Mouse (Mus musculus) cerebellum, adult 11-12 months (tissue): Measurements from ENCODE around the gene Cdk17.

Experiments used
- DNase-seq: peaks from one replicate; pipeline ENCODE4 v3.0.0; 2022

The Cdk17 gene

DNA sequence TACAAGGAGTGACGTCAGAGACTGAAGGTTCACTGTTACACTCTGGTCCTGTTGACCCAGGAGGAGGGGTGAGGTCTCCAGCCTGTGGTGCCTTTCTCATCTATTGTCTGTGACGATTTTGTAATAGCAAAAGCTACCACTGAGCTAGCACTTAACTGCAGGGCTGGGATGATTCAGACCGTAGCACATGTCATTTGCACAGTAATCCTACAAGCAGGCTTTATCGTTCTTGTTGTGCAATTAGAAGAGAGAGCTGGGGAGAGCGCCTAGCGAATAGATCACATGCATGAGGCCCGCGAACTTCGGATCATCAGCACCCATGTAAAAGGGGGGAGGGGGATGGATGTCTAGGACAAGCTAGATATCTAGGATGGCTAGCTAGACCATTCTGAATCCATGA, 105.2 kb downstream of the Cdk17 start:
- DNase-seq: no peak

- no peak for DNase-seq
These were observed 105.8 kb downstream of the Cdk17 start for GRCm38 (mm10) chr10:93266521-93266920.

DNA sequence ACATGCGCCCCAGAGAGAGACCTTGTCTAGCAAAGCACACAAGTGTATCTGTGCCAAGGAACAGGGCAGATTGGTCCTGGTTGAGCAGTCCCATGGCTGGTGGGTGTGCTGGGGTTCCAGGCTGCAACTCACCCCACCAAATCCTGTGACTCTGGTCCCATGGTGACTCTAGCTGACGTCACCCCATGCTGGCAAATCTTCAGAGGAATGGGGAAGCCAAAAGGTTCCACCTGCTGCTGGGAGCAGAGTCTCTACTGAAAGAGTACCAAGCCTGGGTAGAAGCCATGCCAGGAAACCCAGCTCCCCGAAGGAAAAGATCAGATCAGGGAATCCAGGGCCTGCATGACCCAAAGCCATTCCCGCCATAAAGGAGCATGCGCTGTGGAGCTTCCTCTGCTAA, 106.8 kb downstream of the Cdk17 start:
- no peak for DNase-seq

DNA sequence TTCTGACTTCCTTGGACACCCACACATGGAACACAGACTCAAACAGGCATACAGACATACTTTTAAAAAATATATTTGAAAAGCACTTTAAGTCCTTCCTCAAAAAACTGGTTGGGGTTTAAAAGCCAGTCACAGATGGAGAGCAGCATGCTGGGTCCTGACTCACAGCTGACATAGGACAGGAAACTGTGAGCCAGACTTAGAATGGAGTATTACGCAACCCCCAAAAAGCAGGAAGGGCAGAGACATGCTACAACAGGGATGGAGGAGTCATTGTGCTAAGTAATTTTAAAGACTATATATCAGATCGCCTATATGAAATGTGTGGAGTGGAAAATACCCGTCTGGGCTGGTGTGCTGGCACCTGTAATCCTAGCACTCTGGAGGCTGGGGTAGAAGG, 107.7 kb downstream of the Cdk17 start:
- no peak for DNase-seq

DNA sequence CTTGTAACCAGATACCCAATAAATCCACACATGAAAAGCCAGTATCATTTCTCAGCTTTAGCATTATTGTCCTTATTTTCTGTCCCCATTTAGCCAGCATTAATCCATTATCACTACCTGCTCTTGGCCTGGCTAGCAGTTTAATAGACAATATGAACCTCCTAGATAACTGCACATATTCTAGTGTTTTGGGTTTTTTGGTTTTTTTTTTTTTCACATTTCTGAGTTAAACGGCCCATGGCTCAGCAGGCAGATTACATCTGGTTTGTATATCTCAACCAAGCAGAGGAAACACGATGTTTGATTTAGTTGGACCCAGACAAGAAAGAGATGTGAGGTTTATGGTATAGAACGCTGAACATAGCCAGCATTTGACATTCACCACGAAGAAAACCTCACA, 109.1 kb downstream of the Cdk17 start:
- no peak for DNase-seq

GRCm38 (mm10) chr10:93270889-93271460, 110.3 kb downstream of the Cdk17 start:
- no peak for DNase-seq

DNA sequence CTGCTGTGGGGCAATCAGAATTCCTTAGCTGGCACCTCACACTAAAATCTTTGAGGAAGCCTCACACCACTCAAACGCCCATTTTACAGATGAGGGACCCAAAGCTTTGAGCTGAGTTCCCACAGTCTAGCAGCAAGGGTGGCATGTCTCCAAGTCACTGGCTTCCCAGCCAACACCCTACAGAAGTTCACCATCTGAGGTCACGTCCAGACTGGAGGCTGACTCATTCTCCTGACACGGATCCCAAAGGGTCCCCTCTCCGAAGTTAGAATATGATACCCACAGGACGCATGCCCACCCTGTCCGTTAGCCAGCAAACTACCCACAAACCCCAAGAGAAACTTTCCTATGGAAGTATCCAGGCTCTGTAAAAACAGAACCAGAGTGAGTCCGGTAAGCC, 111.2 kb downstream of the Cdk17 start:
- DNase-seq: no peak

- DNase-seq: no peak
These were observed 112.6 kb downstream of the Cdk17 start for GRCm38 (mm10) chr10:93272986-93273982.

DNA sequence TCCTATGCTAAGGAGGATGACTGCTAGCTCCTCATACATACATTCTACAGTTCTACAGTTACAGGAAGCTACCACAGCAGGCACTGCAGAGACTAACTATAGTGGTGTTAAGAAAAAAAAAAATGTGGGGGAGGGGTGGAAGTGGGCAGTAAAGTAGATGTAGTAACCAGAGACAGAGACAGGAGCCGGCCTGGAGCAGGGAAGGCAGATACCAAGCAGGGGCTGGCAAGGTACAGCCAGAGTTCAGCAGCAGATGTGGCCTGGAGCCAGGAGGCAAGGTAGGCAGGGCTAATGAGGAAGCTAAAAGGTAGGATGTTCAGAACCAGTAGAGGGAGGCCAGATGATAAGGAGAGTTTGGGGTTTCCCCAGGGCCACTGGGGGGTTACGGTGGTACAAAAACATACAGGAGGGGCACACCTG, 113.6 kb downstream of the Cdk17 start:
- DNase-seq: no peak

GRCm38 (mm10) chr10:93275212-93276136, 114.8 kb downstream of the Cdk17 start:
- DNase-seq: peak; percentile 97

DNA sequence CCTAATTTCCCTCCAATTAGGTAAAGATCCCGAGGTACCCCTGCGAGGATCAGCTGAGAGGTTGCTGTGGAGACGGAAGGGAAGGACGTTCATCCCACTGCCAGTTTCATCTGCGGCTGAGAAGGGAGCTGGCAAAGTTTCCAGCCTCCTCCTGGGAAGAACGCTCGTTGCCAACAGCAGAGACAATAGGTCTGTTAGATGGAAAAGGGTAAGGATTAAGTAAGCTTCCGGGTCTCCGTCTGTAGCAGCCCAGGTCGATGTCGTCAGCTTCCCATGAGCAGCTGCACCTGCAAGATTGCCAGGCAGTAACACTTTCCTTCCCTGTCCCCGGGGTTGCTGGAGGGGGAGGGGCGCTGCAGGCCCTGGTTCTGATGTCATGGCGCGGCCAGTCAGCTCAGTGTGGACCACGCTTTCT, 115.7 kb downstream of the Cdk17 start:
- peak; percentile 94 for DNase-seq

DNA sequence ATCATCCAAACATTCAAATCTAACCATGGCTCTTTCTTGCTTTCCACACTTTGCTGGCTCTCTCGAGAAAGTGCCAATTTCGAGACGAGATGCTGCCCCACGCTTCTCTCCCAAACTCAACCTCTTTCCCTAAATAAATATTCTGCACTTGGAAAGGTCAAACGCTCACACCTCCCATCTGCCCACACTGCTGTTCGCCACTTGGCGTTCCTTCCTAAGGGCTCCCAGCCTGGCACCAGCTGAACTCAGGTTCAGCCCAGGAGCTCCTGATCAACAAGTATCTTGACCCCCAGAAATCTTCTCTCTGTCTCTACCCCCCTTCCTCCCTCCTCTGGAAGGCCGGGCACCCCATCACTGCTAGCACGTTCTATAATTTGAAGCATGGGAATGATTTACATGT, 116.2 kb downstream of the Cdk17 start:
- DNase-seq: peak; percentile 80

GRCm38 (mm10) chr10:93278361-93278760, 117.7 kb downstream of the Cdk17 start:
- no peak for DNase-seq

DNA sequence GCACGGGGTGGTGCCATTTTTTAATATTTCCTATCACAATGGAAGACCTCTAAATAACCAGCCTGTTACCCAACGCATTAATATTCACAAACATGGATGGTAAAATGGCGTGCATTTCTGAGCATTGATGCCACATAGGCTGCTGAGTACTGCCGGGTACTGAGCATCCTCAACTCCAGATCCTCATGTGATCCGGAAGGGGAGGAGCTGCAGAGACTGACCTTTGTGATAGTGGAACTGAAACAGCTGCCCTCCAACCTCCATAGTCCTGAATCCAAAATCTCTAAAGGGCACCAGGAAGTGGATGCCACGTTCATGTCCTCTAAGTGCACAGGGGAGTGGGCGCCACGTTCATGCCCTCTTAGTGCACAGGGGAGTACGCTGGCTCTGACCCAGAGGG, 118.4 kb downstream of the Cdk17 start:
- no peak for DNase-seq

DNA sequence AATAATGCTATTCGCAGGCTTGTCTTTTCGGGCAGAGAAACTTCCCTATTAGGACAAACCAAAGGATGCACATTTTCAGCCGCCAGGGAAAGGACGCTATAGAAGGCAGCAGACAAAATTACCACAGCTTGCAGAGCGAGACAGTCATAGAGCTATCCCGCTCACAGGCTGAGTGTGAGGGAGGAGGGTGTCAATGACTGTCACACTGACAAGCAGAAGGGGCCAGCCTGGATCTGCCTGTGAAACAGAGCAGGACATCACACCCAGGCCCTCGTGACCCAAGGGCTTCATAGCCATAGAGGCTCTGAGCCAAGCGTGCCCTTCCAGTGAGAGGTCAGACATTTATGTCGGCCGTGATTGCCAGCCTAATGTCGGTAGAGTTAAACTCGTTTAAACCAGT, 119.9 kb downstream of the Cdk17 start:
- DNase-seq: no peak

DNA sequence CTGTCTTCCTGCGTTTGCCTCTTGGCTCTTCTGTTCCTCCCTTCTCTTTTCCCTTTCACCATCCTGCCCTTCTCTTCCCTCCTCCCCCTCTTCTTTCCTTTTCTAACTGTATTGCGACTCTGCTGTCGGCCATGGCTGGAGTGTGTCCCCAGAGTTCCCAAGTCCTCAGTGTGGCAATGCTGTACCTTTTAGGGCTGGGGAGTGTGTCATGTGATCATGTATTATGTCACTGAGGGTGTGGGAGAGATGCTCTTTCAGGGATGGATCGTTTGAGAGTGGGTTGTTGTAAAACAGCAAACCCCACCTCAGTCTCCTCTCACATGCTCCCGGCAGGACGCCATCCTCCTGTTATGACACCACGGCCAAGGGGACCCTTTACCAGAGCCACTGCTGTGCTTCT, 120.4 kb downstream of the Cdk17 start:
- DNase-seq: no peak

DNA sequence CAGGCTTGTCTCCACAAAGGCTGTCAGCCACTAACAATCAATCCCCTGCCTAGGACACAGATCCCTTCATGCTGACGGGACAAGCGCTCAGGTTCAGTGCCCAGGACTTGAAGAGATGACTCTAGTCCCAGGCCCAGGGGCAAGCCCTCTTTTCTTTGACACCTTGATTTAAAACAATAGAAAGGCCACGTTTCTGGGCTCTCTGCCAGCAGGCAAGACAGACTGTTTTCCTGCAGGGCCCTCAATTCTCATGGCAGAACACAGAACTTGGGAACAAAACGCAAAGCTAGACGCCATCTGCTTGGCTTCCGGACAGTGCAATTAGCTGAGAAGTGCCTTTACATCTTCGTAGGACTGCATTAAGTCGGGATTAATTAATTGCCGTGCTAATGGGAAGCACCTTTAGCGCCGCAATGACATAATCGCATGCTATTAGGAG, 121.9 kb downstream of the Cdk17 start:
- peak; percentile 69 for DNase-seq

DNA sequence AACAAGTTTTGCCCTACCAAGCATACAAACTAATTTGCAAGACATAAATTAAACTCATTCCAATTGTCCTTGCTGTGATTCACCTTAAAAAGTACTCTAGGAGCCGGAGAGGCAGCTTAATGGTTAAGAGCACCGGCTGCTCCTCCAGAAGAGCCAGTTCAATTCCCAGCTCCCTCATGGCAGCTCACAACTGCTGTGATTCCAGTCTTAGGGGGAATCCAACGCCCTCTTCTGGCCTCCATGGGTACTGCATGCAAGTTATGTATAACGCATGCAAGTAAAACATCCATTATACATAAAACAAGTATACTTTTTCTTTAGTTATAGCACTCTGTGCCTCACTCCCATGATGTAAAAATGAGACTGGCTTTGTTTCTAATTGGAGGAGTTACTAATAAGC, 122.6 kb downstream of the Cdk17 start:
- DNase-seq: no peak

DNA sequence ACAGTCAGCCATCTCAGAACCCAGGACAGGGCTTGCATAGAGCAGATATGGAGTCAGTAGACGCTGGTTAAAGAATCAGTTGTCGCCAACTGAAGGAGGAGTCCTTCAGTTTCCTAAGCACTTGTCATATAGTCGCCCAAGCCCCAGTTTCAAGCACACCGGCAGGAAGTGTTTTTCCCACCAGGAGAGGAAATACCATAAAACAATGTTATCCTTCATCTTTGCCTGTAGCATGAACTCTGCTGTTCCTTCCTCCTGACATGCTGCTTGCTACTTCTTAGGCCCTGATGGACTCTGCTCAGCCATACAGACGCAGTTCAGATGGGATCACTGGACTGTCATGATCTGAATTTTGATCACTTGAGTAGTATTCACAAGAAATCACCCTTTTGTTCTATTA, 124.8 kb downstream of the Cdk17 start:
- DNase-seq: no peak

- DNase-seq: no peak
These were observed 127.0 kb downstream of the Cdk17 start for GRCm38 (mm10) chr10:93287551-93288145.

- no peak for DNase-seq
These were observed 127.7 kb downstream of the Cdk17 start for GRCm38 (mm10) chr10:93288336-93288735.

DNA sequence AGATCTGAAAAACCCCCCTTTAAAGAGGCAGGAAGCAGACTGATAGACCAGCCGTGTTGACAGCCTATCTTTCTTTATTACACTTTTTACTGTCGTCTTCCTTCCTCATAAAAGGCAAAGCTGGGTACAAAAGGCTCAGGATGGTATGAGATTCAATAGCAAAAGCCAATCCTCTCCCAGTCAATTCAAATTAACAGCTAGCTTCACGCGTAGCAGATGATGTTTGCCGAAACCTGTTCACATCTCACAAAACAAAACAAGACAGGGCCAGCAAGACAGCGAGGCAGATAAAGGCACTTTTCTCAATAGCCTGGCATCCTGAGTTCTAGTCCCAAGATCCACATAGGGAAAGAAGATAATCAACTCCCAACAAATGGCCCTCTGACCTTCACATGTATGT, 128.7 kb downstream of the Cdk17 start:
- DNase-seq: no peak

DNA sequence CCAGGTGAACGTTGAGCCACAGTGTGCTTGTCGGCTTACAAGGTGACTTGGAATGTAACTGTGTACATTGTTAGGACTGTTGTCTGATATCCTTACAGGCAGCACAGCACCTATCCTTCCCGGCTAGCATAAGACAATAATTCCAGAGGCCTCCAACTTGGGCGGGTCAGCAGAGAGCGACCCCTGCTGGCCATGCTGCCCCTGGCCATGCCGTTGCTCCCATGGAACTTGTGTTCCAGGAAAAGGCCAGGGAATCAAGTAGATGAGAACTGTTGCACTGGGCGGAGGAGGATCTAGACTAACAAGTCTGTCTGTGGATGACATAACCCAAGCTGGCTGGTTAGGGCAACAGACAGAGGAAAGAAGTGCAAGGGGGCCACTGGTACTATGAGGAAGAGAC, 130.7 kb downstream of the Cdk17 start:
- peak; percentile 63 for DNase-seq
